Mouse (Mus musculus): ENCODE data around the gene Hoxa5. TPM values are rescaled to one million over a fixed set of nuclear protein-coding genes. Genes with fewer than 3 reads are reported as not detected.

The Hoxa5 gene
- total and polyA plus RNA-seq, 3 experiments = 0.83 to 4.1 (median 1.5) TPM

DNA sequence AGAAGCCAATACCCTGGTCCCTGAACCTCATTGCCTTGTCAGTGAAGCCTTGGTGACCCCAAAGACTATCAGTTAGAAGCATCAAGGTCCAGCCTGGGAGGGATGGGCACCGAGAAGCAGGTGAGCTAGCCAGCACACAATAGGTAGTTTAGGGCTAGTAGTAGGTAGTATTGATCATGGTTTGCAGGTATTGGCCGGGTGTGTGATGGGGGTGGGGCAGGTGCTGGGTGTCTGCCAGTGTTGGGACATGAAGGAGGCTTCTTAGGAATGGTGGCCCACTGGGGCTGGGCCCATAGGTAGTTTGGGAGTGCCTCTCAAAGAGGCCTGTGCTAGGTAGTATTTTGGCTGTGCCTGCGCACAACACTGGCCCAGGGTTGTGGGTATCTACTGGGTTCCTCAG is 10.7 kb upstream of the Hoxa5 start:
- Histone ChIP-seq H3K36me3 (replicated peaks in 1 of 2; ENCODE audit: control insufficient read depth in 1 of 2, insufficient read depth in 1 of 2, low read length in 1 of 2) (no peaks in the 10 kb centered on the region), H3K79me2 (replicated peaks; ENCODE audit: control insufficient read depth, extremely low read depth, insufficient read depth, poor library complexity, severe bottlenecking) (no peaks in the 10 kb centered on the region)
- dilution Hi-C loops (cut with MboI; ENCODE audit: extremely low pct_ligation_motif_present, extremely low pct_unique_long_range_greater_than_20kb, low sequenced_read_pairs) = no loop called here

DNA sequence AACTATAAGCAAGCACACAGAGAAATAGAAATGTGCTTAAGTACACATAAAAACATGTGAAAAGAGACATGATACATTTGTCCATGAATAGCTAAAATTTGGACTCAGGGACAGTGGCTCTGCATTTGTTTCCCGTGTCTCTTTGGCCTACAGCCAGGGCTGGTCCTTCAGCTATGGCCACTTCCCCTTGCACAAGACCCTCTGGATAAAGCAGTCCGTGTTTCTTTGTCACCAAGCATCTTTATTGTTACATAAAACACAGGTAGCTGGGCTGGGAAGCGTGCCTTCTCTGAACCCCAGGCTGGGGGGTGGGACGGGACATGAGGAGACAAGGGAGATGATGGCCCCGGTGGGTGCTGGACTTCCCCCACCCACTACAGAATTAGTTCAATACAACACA is 9.9 kb upstream of the Hoxa5 start:
- Histone ChIP-seq H3K4me2 (ENCODE audit: insufficient read depth, low read depth, poor library complexity, severe bottlenecking) (no peak overlapping the region), H3K4me1 (ENCODE audit: control insufficient read depth in 1 of 2, insufficient read depth in 2 of 2) (peaks cover 4 to 17% of the 10 kb centered on the region in 2 experiments; a peak in 2 of 4 replicates), H3K79me2 (replicated peaks; ENCODE audit: control insufficient read depth, extremely low read depth, insufficient read depth, poor library complexity, severe bottlenecking) (no peaks in the 10 kb centered on the region), H3K9ac (ENCODE audit: insufficient read depth, low read depth) (no peak overlapping the region), H3K9me3 (replicated peaks; ENCODE audit: low read length) (peaks cover 26% of the 10 kb centered on the region), H3K27ac (ENCODE audit: insufficient read depth, low read depth) (no peak overlapping the region), H3K27me3 (replicated peaks) (peaks cover 2% of the 10 kb centered on the region), H3K36me3 (replicated peaks in 1 of 2; ENCODE audit: control insufficient read depth in 1 of 2, insufficient read depth in 1 of 2, low read length in 1 of 2) (no peaks in the 10 kb centered on the region), H3K4me3 (replicated peaks in 1 of 3; ENCODE audit: low read depth in 2 of 3, low read length in 2 of 3, poor library complexity in 1 of 3) (no peak overlapping the region)
- dilution Hi-C loops (cut with MboI; ENCODE audit: extremely low pct_ligation_motif_present, extremely low pct_unique_long_range_greater_than_20kb, low sequenced_read_pairs) = no loop called here
- DNase-seq (ENCODE audit: extremely low read depth) = no peak
- no peak for TF ChIP-seq NRF1 (IDR thresholded peaks at IDR 0.05; ENCODE audit: low read depth, low read length)
- TF ChIP-seq MAZ (IDR thresholded peaks at IDR 0.05; ENCODE audit: low read depth, low read length) = no peak
- no peak for TF ChIP-seq ZMIZ1 (IDR thresholded peaks at IDR 0.05; ENCODE audit: low read depth, low read length)
- no peak for TF ChIP-seq MEF2A (IDR thresholded peaks at IDR 0.05; ENCODE audit: borderline replicate concordance, low read depth, low read length)
- TF ChIP-seq USF1 (IDR thresholded peaks at IDR 0.05; ENCODE audit: low read depth, low read length) = no peak
- TF ChIP-seq NELFE (IDR thresholded peaks at IDR 0.05; ENCODE audit: low read depth, low read length) = no peak
- no peak for TF ChIP-seq JUN (IDR thresholded peaks at IDR 0.05; ENCODE audit: insufficient read depth, low read depth, low read length)
- no peak for TF ChIP-seq UBTF (IDR thresholded peaks at IDR 0.05; ENCODE audit: low read depth, low read length)
- TF ChIP-seq SMC3 (IDR thresholded peaks at IDR 0.05; ENCODE audit: low read depth, low read length) = no peak
- no peak for TF ChIP-seq CTCF (conservative IDR thresholded peaks at IDR 0.05 in 1 of 2, IDR thresholded peaks at IDR 0.05 in 1 of 2; ENCODE audit: low read depth in 2 of 2, low read length in 2 of 2)
- no peak for TF ChIP-seq ZC3H11A (IDR thresholded peaks at IDR 0.05; ENCODE audit: low read depth, low read length)
- in situ Hi-C loops (cut with MboI; ENCODE audit: low pct_ligation_motif_present, low pct_unique_long_range_greater_than_20kb, low sequenced_read_pairs) = loop anchor here (10.0 to 25.0 kb wide), 2 partner anchors 202 to 349 kb away; partner anchors contain the start of gene Skap2

More for the DNA sequence above, 10.7 kb upstream of the Hoxa5 start:
- in situ Hi-C loops (cut with MboI; ENCODE audit: low pct_ligation_motif_present, low pct_unique_long_range_greater_than_20kb, low sequenced_read_pairs) = loop anchor here (10.0 to 25.0 kb wide), 2 partner anchors 203 to 350 kb away; partner anchors contain the start of gene Skap2
- TF ChIP-seq USF2 (conservative IDR thresholded peaks at IDR 0.05; ENCODE audit: low read depth, low read length) (no peak), E2F4 (IDR thresholded peaks at IDR 0.05; ENCODE audit: insufficient replicate concordance, low read depth, low read length) (no peak), MAX (IDR thresholded peaks at IDR 0.05; ENCODE audit: low read length) (no peak), RAD21 (IDR thresholded peaks at IDR 0.05; ENCODE audit: low read depth, low read length) (no peak), GABPA (IDR thresholded peaks at IDR 0.05; ENCODE audit: insufficient replicate concordance, low read depth, low read length) (no peak), NELFE (IDR thresholded peaks at IDR 0.05; ENCODE audit: low read depth, low read length) (no peak), JUN (IDR thresholded peaks at IDR 0.05; ENCODE audit: insufficient read depth, low read depth, low read length) (no peak), CTCF (conservative IDR thresholded peaks at IDR 0.05 in 1 of 2, IDR thresholded peaks at IDR 0.05 in 1 of 2; ENCODE audit: low read depth in 2 of 2, low read length in 2 of 2) (no peak), ETS1 (conservative IDR thresholded peaks at IDR 0.05; ENCODE audit: low read depth, low read length) (no peak), IRF4 (IDR thresholded peaks at IDR 0.05; ENCODE audit: low read depth, low read length) (no peak), ZNF384 (IDR thresholded peaks at IDR 0.05; ENCODE audit: low read depth, low read length) (no peak), MEF2A (IDR thresholded peaks at IDR 0.05; ENCODE audit: borderline replicate concordance, low read depth, low read length) (no peak), BHLHE40 (IDR thresholded peaks at IDR 0.05; ENCODE audit: low read depth, low read length) (no peak), TCF12 (IDR thresholded peaks at IDR 0.05; ENCODE audit: low read depth, low read length) (no peak), ZMIZ1 (IDR thresholded peaks at IDR 0.05; ENCODE audit: low read depth, low read length) (no peak), ZKSCAN1 (IDR thresholded peaks at IDR 0.05; ENCODE audit: borderline replicate concordance, low read depth, low read length) (no peak)
- Histone ChIP-seq H3K27me3 (replicated peaks) (peaks cover 2% of the 10 kb centered on the region), H3K9me3 (replicated peaks; ENCODE audit: low read length) (peaks cover 22% of the 10 kb centered on the region), H3K9ac (ENCODE audit: insufficient read depth, low read depth) (no peak overlapping the region), H3K4me1 (ENCODE audit: control insufficient read depth in 1 of 2, insufficient read depth in 2 of 2) (peaks cover 4 to 16% of the 10 kb centered on the region in 2 experiments; a peak in 2 of 4 replicates), H3K4me2 (ENCODE audit: insufficient read depth, low read depth, poor library complexity, severe bottlenecking) (no peak overlapping the region), H3K4me3 (replicated peaks in 1 of 3; ENCODE audit: low read depth in 2 of 3, low read length in 2 of 3, poor library complexity in 1 of 3) (no peak overlapping the region), H3K27ac (ENCODE audit: insufficient read depth, low read depth) (no peak overlapping the region)
- no peak for DNase-seq (ENCODE audit: extremely low read depth)
